Mouse (Mus musculus) midbrain, embryonic 16.5 days (tissue): ENCODE measurements around the gene Bmp2k. TPM values are rescaled to one million over a fixed set of nuclear protein-coding genes. Genes with fewer than 3 reads are reported as not detected.

Experiments used
- ATAC-seq: fragments of 200-750 bp; cut with Nextera tagmentation; 2 replicates; pipeline ENCODE4 v1.8.0; 2017; ENCODE audit warnings: moderate TSS enrichment
- H3K27ac ChIP-seq: fragments of 300-500 bp; sonication (generic); 2 replicates; pipeline ENCODE4 v1.5.1; 2014; ENCODE audit warnings: mild to moderate bottlenecking, low read length, mixed read lengths
- H3K27me3 ChIP-seq: fragments of 300-500 bp; sonication (generic); 2 replicates; pipeline ENCODE4 v1.6.1; 2014; ENCODE audit warnings: low read depth, low read length, mixed read lengths; ENCODE audit not compliant: control insufficient read depth, insufficient read depth
- H3K36me3 ChIP-seq: fragments of 300-500 bp; sonication (generic); 2 replicates; pipeline ENCODE4 v1.6.1; 2014; ENCODE audit warnings: mild to moderate bottlenecking, low read length, moderate library complexity, mixed read lengths; ENCODE audit not compliant: control insufficient read depth, insufficient read depth
- H3K4me1 ChIP-seq: fragments of 300-500 bp; sonication (generic); 2 replicates; pipeline ENCODE4 v1.6.1; 2014; ENCODE audit warnings: mild to moderate bottlenecking, low read length, mixed read lengths; ENCODE audit not compliant: control insufficient read depth, insufficient read depth
- H3K4me2 ChIP-seq: fragments of 300-500 bp; sonication (generic); 2 replicates; pipeline ENCODE4 v1.6.1; 2014; ENCODE audit warnings: mild to moderate bottlenecking, low read length, mixed read lengths
- H3K4me3 ChIP-seq: fragments of 300-500 bp; sonication (generic); 2 replicates; pipeline ENCODE4 v1.5.1; 2014; ENCODE audit warnings: low read depth, mild to moderate bottlenecking, low read length, moderate library complexity, mixed read lengths
- H3K9ac ChIP-seq: fragments of 300-500 bp; sonication (generic); 2 replicates; pipeline ENCODE4 v1.6.1; 2014; ENCODE audit warnings: low read depth, low read length, mixed read lengths
- H3K9me3 ChIP-seq: fragments of 300-500 bp; sonication (generic); replicated peaks from 2 replicates; pipeline ENCODE4 v1.6.1; 2014; ENCODE audit warnings: mild to moderate bottlenecking, low read length, mixed read lengths; ENCODE audit not compliant: control insufficient read depth, poor library complexity, severe bottlenecking
- WGBS: fragments of 180-500 bp; shearing (Covaris S2); extraction: QIAGEN DNeasy Blood & Tissue Kit; methylation state at CpG from one replicate; pipeline ENCODE4 v1.1.7; 2014; 5-methylcytosine and 5-hydroxymethylcytosine counted together
- polyA plus RNA-seq: library from polyadenylated mRNA; unstranded; fragments of >200 nt; fragmentation: Nextera tagmentation; extraction: Ambion mirVana; gene quantifications from 2 replicates; pipeline ENCODE4 v1.2.1, GENCODE M21; 2015

Bmp2k gene
- polyA plus RNA-seq, 1 experiment from 2014 or later: 8.3 TPM

DNA sequence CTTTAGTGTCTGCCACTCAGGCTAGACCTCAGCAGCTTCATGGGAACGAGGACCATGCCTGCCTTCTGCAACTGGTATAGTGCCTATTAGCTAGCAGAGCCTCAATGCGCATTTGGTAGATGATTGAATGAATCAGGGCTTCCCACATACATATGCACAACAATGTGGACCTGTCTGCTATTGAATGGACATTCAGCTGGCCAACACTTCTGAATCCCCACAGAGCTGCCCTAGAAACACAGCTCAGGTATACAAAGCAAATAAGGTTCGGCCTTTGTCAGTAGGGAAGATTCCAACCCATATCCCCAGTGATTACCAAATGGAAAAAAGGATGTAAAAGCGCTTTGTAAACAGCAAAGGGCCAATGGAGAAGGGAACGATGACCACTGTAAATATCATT lies 113.2 kb downstream of the Bmp2k start:
- WGBS: 6% methylated on average over 5 of the region's 5 CpGs
- H3K36me3 ChIP-seq: peaks cover 11% of the 10 kb centered on the region; the same call in 1 of the 2 replicates
- H3K4me2 ChIP-seq: peak overlapping the region; percentile 68
- peak; percentile 9; the same call in 1 of the 2 replicates for ATAC-seq
- no peaks in the 10 kb centered on the region for H3K9me3 ChIP-seq
- no peaks in the 10 kb centered on the region for H3K27me3 ChIP-seq
- H3K27ac ChIP-seq: peak overlapping the region; percentile 75
- H3K4me3 ChIP-seq: peak overlapping the region; percentile 79
- peak overlapping the region; percentile 87 for H3K9ac ChIP-seq
- peaks cover 26% of the 10 kb centered on the region for H3K4me1 ChIP-seq

DNA sequence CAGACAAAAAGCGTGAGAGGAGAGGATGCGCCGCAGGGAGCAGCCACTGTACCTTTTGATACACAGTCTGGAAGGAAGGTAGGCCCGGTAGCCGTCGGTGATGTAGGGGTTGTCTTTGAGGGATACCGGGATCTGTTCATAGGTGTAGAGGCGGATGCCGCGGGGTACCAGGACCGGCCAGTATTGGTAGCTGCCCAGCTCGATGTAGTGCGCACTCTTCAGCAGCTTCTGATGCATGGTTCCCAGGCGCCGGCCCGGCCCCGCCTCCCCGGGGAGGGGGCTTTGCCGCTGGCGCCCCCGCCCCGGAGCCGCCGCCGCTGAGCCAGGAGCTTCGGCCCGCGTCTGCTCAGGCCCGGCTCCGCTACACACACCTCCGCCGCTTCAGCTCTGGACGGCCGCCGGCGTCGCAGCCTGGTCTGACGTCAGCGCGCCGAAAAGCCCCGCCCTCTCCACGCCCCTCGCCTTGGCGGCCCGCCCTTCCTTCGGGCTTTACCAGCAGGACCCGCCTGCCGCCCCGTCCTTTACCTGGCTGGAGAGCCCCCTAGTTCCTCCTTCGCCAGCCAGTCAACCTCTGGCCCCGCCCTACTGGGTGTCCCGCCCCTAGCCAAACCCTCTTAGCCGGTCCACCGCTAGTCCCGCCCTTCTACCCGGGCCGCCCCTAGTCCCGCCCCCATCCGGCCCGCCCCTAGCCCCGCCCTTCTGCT lies 113.9 kb downstream of the Bmp2k start, which contains the start of gene Paqr3:
TSS of gene Paqr3 (minus strand) at position 390 of the 704 bp plus-strand sequence.
- peaks cover 26% of the 10 kb centered on the region for H3K4me1 ChIP-seq
- peak within 1 kb of the TSS; percentile 79 for H3K4me3 ChIP-seq
- H3K4me2 ChIP-seq: peak within 1 kb of the TSS; percentile 68
- 1% methylated on average over 48 of the region's 62 CpGs for WGBS
- H3K27ac ChIP-seq: peak within 1 kb of the TSS; percentile 75
- peak; percentile 97 for ATAC-seq
- no peaks in the 10 kb centered on the region for H3K9me3 ChIP-seq
- H3K36me3 ChIP-seq: peaks cover 5% of the 10 kb centered on the region; the same call in 1 of the 2 replicates
- no peaks in the 10 kb centered on the region for H3K27me3 ChIP-seq
- H3K9ac ChIP-seq: peak within 1 kb of the TSS; percentile 87

- no peaks in the 10 kb centered on the region for H3K9me3 ChIP-seq
- H3K9ac ChIP-seq: no peak overlapping the region
- no peak overlapping the region for H3K27ac ChIP-seq
- H3K36me3 ChIP-seq: no peaks in the 10 kb centered on the region
- WGBS: 91% methylated on average over 12 of the region's 12 CpGs
- H3K27me3 ChIP-seq: no peaks in the 10 kb centered on the region
- no peak overlapping the region for H3K4me3 ChIP-seq
- no peaks in the 10 kb centered on the region; the same call in 1 of the 2 replicates for H3K4me1 ChIP-seq
- H3K4me2 ChIP-seq: no peak overlapping the region
- ATAC-seq: no peak
These were observed 127.5 kb downstream of the Bmp2k start for GRCm38 (mm10) chr5:97124977-97125376.

- H3K9me3 ChIP-seq: no peaks in the 10 kb centered on the region
- 72% methylated on average over 10 of the region's 10 CpGs for WGBS
These were observed 128.0 kb downstream of the Bmp2k start for GRCm38 (mm10) chr5:97125459-97125970.

DNA sequence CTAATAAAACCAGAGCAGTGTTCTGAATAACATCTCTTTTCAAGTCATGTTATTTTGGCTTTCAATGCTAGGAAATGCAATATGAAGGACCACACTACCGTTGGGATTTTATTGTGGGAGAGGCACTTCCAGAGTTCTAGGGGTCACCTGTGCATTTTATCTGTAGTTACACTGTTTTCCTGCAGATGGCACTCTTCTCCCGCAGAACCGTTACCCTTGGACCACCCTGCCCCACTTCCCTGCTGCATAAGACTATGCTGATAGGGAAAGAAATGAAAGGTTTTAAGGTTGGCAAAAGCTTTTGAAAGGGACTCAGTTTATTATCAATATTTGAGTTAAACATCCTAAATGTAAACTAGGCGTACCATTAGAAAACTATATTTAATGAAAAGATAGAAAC lies 128.5 kb downstream of the Bmp2k start:
- Histone ChIP-seq H3K4me2 (no peak overlapping the region), H3K27me3 (no peaks in the 10 kb centered on the region), H3K9me3 (no peaks in the 10 kb centered on the region), H3K36me3 (no peaks in the 10 kb centered on the region), H3K27ac (no peak overlapping the region), H3K4me1 (no peaks in the 10 kb centered on the region; the same call in 1 of the 2 replicates), H3K4me3 (no peak overlapping the region), H3K9ac (no peak overlapping the region)
- ATAC-seq: peak; percentile 91
- 18% methylated on average over 4 of the region's 4 CpGs for WGBS

More at GRCm38 (mm10) chr5:97125459-97125970, 128.0 kb downstream of the Bmp2k start:
- no peaks in the 10 kb centered on the region for H3K36me3 ChIP-seq
- H3K4me1 ChIP-seq: no peaks in the 10 kb centered on the region; the same call in 1 of the 2 replicates
- no peak overlapping the region for H3K4me2 ChIP-seq
- ATAC-seq: peak; percentile 39; the same call in 1 of the 2 replicates
- no peak overlapping the region for H3K4me3 ChIP-seq
- H3K9ac ChIP-seq: no peak overlapping the region
- no peaks in the 10 kb centered on the region for H3K27me3 ChIP-seq
- H3K27ac ChIP-seq: no peak overlapping the region

DNA sequence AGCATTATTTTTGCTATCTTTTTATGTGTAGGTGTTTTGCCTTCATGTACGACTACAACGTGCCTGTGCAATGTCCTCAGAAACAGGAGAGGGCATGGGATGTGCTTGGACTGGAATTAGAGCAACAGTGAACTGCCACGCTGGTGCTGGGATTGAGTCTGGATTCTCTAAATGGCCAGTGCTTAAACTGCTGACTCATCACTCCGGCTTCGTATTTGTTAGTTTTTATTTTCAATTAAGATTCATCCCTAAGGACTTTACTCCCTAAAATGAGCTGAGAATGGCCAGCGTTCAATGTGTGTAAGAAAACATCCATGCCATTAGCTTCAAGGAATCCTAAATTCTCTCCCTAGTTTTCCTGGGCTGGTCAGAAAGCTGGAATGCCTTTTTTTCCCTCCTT lies 129.8 kb downstream of the Bmp2k start:
- Histone ChIP-seq H3K27me3 (no peaks in the 10 kb centered on the region), H3K36me3 (no peaks in the 10 kb centered on the region), H3K4me3 (no peak overlapping the region), H3K9me3 (no peaks in the 10 kb centered on the region), H3K4me2 (no peak overlapping the region), H3K9ac (no peak overlapping the region), H3K4me1 (no peaks in the 10 kb centered on the region; the same call in 1 of the 2 replicates), H3K27ac (no peak overlapping the region)
- WGBS: 83% methylated on average over 6 of the region's 6 CpGs
- no peak for ATAC-seq

DNA sequence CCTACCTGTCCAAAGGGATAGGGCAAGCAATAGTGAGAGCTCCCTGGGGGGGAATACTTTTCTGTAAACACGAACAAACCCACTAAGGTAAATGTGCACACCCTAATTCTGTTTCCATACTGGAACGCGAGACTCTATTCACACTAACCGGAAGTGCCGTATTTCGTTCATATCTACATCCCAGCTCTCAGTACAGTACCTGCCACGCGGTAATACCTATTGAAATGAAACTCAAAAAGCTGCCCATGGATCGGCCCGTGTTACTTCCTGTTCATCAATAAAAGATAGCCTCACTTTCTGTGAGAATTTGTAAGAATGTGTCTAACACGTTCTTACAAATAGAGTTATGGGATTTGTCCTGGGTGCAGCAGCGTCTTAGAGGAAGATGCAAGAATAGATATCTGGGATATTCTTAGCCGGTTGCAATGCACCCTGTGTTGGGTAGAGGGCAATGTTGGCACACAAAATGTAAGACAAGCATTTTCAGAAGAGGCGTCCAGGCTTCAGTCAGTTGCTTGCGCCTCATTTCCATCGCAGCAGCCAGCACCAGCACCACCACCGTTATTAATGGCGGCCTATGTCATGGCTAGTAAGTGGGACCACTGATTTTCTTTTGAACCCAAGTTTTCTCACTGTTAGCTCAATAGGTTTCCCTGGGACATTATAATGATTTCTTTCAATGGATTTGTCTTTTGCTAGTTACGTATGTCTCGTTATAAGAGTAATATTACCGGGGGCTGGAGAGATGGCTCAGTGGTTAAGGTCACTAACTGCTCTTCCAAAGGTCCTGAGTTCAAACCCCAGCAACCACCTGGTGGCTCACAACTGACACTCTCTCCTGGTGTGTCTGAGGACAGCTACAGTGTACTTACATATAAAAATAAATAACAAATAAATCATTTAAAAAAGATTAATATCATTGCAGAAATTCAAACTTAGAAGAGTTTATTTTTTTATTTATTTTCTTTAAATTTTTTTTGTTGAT lies 131.0 kb downstream of the Bmp2k start:
- H3K27ac ChIP-seq: no peak overlapping the region
- no peak overlapping the region for H3K9ac ChIP-seq
- H3K9me3 ChIP-seq: no peaks in the 10 kb centered on the region
- no peaks in the 10 kb centered on the region for H3K36me3 ChIP-seq
- H3K4me1 ChIP-seq: no peaks in the 10 kb centered on the region; the same call in 1 of the 2 replicates
- no peak overlapping the region for H3K4me3 ChIP-seq
- no peaks in the 10 kb centered on the region for H3K27me3 ChIP-seq
- WGBS: 50% methylated on average over 21 of the region's 21 CpGs
- peak; percentile 86 for ATAC-seq
- H3K4me2 ChIP-seq: no peak overlapping the region

- no peak overlapping the region for H3K4me2 ChIP-seq
- H3K36me3 ChIP-seq: no peaks in the 10 kb centered on the region
- H3K4me1 ChIP-seq: no peaks in the 10 kb centered on the region; the same call in 1 of the 2 replicates
- ATAC-seq: no peak
- no peak overlapping the region for H3K27ac ChIP-seq
- no peaks in the 10 kb centered on the region for H3K9me3 ChIP-seq
- H3K4me3 ChIP-seq: no peak overlapping the region
- H3K27me3 ChIP-seq: no peaks in the 10 kb centered on the region
- H3K9ac ChIP-seq: no peak overlapping the region
- 87% methylated on average over 2 of the region's 2 CpGs for WGBS
These were observed 132.1 kb downstream of the Bmp2k start for GRCm38 (mm10) chr5:97129589-97129988.
